Mouse (Mus musculus): ENCODE measurements at regions not wholly inside any gene's neighbourhood (a gene's known extent, or its start where the extent isn't known, plus 50 kb on each side); places are given as distances from the start of the nearest gene placed in this dataset.

GRCm38 (mm10) chr7:70633577-70633976 is 267.0 kb upstream of the Nr2f2 start:
- no peaks in the 10 kb centered on the region for H3K4me1 ChIP-seq (ENCODE audit: control insufficient read depth in 2 of 2, insufficient read depth in 2 of 2, low read length in 2 of 2, poor library complexity in 1 of 2)
- TF ChIP-seq CHD2 (IDR thresholded peaks at IDR 0.05; ENCODE audit: low read depth, low read length): no peak
- TF ChIP-seq ZNF384 (IDR thresholded peaks at IDR 0.05; ENCODE audit: low read depth, low read length): no peak
- H3K9me3 ChIP-seq (ENCODE audit: control insufficient read depth, insufficient read depth, low read depth, low read length): no peaks in the 10 kb centered on the region
- no peak overlapping the region for H3K27ac ChIP-seq (ENCODE audit: insufficient read depth, low read depth, low read length, poor library complexity, severe bottlenecking)
- in situ Hi-C loops (cut with MboI; ENCODE audit: low sequenced_read_pairs in 2 of 2, unreplicated experiment in 2 of 2): no loop called here
- no peaks in the 10 kb centered on the region for H3K36me3 ChIP-seq (ENCODE audit: control insufficient read depth, insufficient read depth, low read length, poor library complexity, severe bottlenecking)
- no peak overlapping the region for H3K9ac ChIP-seq (ENCODE audit: insufficient read depth, low read depth, low read length, poor library complexity, severe bottlenecking)
- DNase-seq (ENCODE audit: low read depth, low spot score): no peak
- no peak overlapping the region for H3K4me3 ChIP-seq (ENCODE audit: insufficient read depth in 1 of 2, low read depth in 1 of 2, low read length in 2 of 2, poor library complexity in 1 of 2, severe bottlenecking in 1 of 2)

GRCm38 (mm10) chr7:70625643-70626231 is 259.2 kb upstream of the Nr2f2 start:
- in situ Hi-C loops (cut with MboI; ENCODE audit: low sequenced_read_pairs in 2 of 2, unreplicated experiment in 2 of 2): no loop called here
- no peaks in the 10 kb centered on the region for H3K9me3 ChIP-seq (ENCODE audit: control insufficient read depth, insufficient read depth, low read depth, low read length)
- TF ChIP-seq ZNF384 (IDR thresholded peaks at IDR 0.05; ENCODE audit: low read depth, low read length) (no peak), MAFK (IDR thresholded peaks at IDR 0.05; ENCODE audit: insufficient read depth, low read depth, low read length) (no peak)
- H3K36me3 ChIP-seq (ENCODE audit: control insufficient read depth, insufficient read depth, low read length, poor library complexity, severe bottlenecking): no peaks in the 10 kb centered on the region
- peak overlapping the region; percentile 14 to 21; a peak in 2 of 4 replicates for H3K4me3 ChIP-seq (ENCODE audit: insufficient read depth in 1 of 2, low read depth in 1 of 2, low read length in 2 of 2, poor library complexity in 1 of 2, severe bottlenecking in 1 of 2)
- H3K9ac ChIP-seq (ENCODE audit: insufficient read depth, low read depth, low read length, poor library complexity, severe bottlenecking): no peak overlapping the region
- peaks cover 4 to 17% of the 10 kb centered on the region in 2 experiments; a peak in 3 of 4 replicates for H3K4me1 ChIP-seq (ENCODE audit: control insufficient read depth in 2 of 2, insufficient read depth in 2 of 2, low read length in 2 of 2, poor library complexity in 1 of 2)
- DNase-seq (ENCODE audit: low read depth, low spot score): peak; percentile 11
- H3K27ac ChIP-seq (ENCODE audit: insufficient read depth, low read depth, low read length, poor library complexity, severe bottlenecking): no peak overlapping the region

- no peaks in the 10 kb centered on the region for H3K9me3 ChIP-seq (ENCODE audit: control insufficient read depth, insufficient read depth, low read depth, low read length)
- peaks cover 4 to 17% of the 10 kb centered on the region in 2 experiments; a peak in 3 of 4 replicates for H3K4me1 ChIP-seq (ENCODE audit: control insufficient read depth in 2 of 2, insufficient read depth in 2 of 2, low read length in 2 of 2, poor library complexity in 1 of 2)
- H3K36me3 ChIP-seq (ENCODE audit: control insufficient read depth, insufficient read depth, low read length, poor library complexity, severe bottlenecking): no peaks in the 10 kb centered on the region
- no peak for TF ChIP-seq CHD2 (IDR thresholded peaks at IDR 0.05; ENCODE audit: low read depth, low read length)
- in situ Hi-C loops (cut with MboI; ENCODE audit: low sequenced_read_pairs in 2 of 2, unreplicated experiment in 2 of 2): no loop called here
- H3K27ac ChIP-seq (ENCODE audit: insufficient read depth, low read depth, low read length, poor library complexity, severe bottlenecking): no peak overlapping the region
- peak; percentile 20 for DNase-seq (ENCODE audit: low read depth, low spot score)
- peak overlapping the region; percentile 14 to 21; a peak in 3 of 4 replicates for H3K4me3 ChIP-seq (ENCODE audit: insufficient read depth in 1 of 2, low read depth in 1 of 2, low read length in 2 of 2, poor library complexity in 1 of 2, severe bottlenecking in 1 of 2)
- H3K9ac ChIP-seq (ENCODE audit: insufficient read depth, low read depth, low read length, poor library complexity, severe bottlenecking): 0 out of 2 replicates have a peak overlapping the region, but pooled peaks have one; percentile 9
Measured at GRCm38 (mm10) chr7:70624727-70625642, 258.4 kb upstream of the Nr2f2 start.

- peak; percentile 26 for DNase-seq (ENCODE audit: low read depth, low spot score)
- peak overlapping the region; percentile 14 to 29; a peak in 2 of 4 replicates for H3K4me3 ChIP-seq (ENCODE audit: insufficient read depth in 1 of 2, low read depth in 1 of 2, low read length in 2 of 2, poor library complexity in 1 of 2, severe bottlenecking in 1 of 2)
- H3K9me3 ChIP-seq (ENCODE audit: control insufficient read depth, insufficient read depth, low read depth, low read length): no peaks in the 10 kb centered on the region
- in situ Hi-C loops (cut with MboI; ENCODE audit: low sequenced_read_pairs in 2 of 2, unreplicated experiment in 2 of 2): no loop called here
- no peak overlapping the region for H3K27ac ChIP-seq (ENCODE audit: insufficient read depth, low read depth, low read length, poor library complexity, severe bottlenecking)
- H3K36me3 ChIP-seq (ENCODE audit: control insufficient read depth, insufficient read depth, low read length, poor library complexity, severe bottlenecking): no peaks in the 10 kb centered on the region
- peaks cover 4 to 17% of the 10 kb centered on the region in 2 experiments; a peak in 3 of 4 replicates for H3K4me1 ChIP-seq (ENCODE audit: control insufficient read depth in 2 of 2, insufficient read depth in 2 of 2, low read length in 2 of 2, poor library complexity in 1 of 2)
- H3K9ac ChIP-seq (ENCODE audit: insufficient read depth, low read depth, low read length, poor library complexity, severe bottlenecking): no peak overlapping the region; the same call in 1 of the 2 replicates
- TF ChIP-seq CHD2 (IDR thresholded peaks at IDR 0.05; ENCODE audit: low read depth, low read length) (no peak), HCFC1 (IDR thresholded peaks at IDR 0.05; ENCODE audit: borderline replicate concordance, insufficient read depth, low read length) (no peak), ZNF384 (IDR thresholded peaks at IDR 0.05; ENCODE audit: low read depth, low read length) (no peak), MAFK (IDR thresholded peaks at IDR 0.05; ENCODE audit: insufficient read depth, low read depth, low read length) (no peak)
Measured at GRCm38 (mm10) chr7:70624031-70624726, 257.6 kb upstream of the Nr2f2 start.
